Mouse (Mus musculus) liver, embryonic 14.5 days (tissue): ENCODE results near the gene Dnase1l2. TPM values are rescaled to one million over a fixed set of nuclear protein-coding genes. Genes with fewer than 3 reads are reported as not detected.
"Not testable (repeated sequence)": the region's sequence is repeated elsewhere in the genome, so short reads cannot be mapped to it uniquely, and the experiment has no call there.

Experiments
- ATAC-seq: fragments of 200-750 bp; cut with Nextera tagmentation; 2 replicates; pipeline ENCODE4 v1.8.0; 2017; ENCODE audit warnings: moderate number of reproducible peaks, mild to moderate bottlenecking, moderate library complexity; ENCODE audit not compliant: insufficient read depth
- DNase-seq, 3 experiments: peaks; one replicate each; pipeline ENCODE4 v3.0.0-alpha.2; 2012 to 2013; ENCODE audit warnings: low read depth in 3 of 3, low spot score in 3 of 3
- H3K27ac ChIP-seq: fragments of 300-500 bp; sonication (generic); 2 replicates; pipeline ENCODE4 v1.5.1; 2014; ENCODE audit warnings: moderate library complexity, mild to moderate bottlenecking, control low read depth, inconsistent platforms
- H3K27me3 ChIP-seq: fragments of 300-500 bp; sonication (generic); 2 replicates; pipeline ENCODE4 v1.6.1; 2014; ENCODE audit warnings: mild to moderate bottlenecking, low read length, moderate library complexity; ENCODE audit not compliant: control insufficient read depth, insufficient read depth
- H3K36me3 ChIP-seq: fragments of 300-500 bp; sonication (generic); replicated peaks from 2 replicates; pipeline ENCODE4 v1.6.1; 2014; ENCODE audit warnings: low read depth; ENCODE audit not compliant: control insufficient read depth, insufficient read depth
- H3K4me1 ChIP-seq, 2 experiments: fragments of 200-500 bp in 1 of 2; fragments of 300-500 bp in 1 of 2; sonication (generic) in 1 of 2; replicated peaks; 2 replicates each; pipeline ENCODE4 v1.6.1; 2012 to 2014; ENCODE audit warnings: antibody characterized with exemption in 1 of 2, inconsistent platforms in 1 of 2, low read length in 1 of 2; ENCODE audit not compliant: control insufficient read depth in 2 of 2, insufficient read depth in 2 of 2
- H3K4me2 ChIP-seq: fragments of 300-500 bp; sonication (generic); 2 replicates; pipeline ENCODE4 v1.6.1; 2014; ENCODE audit warnings: low read depth, mild to moderate bottlenecking, control low read depth, moderate library complexity
- H3K4me3 ChIP-seq, 2 experiments: fragments of 200-500 bp in 1 of 2; fragments of 300-500 bp in 1 of 2; sonication (generic) in 1 of 2; 2 replicates each; pipeline ENCODE4 v1.5.1; 2012 to 2014; ENCODE audit warnings: low read depth in 2 of 2, low read length in 2 of 2, mild to moderate bottlenecking in 2 of 2, control low read depth in 1 of 2, inconsistent platforms in 1 of 2, moderate library complexity in 1 of 2; ENCODE audit not compliant: insufficient read depth in 1 of 2
- H3K9ac ChIP-seq: fragments of 300-500 bp; sonication (generic); replicated peaks from 2 replicates; pipeline ENCODE4 v1.6.1; 2014; ENCODE audit warnings: mild to moderate bottlenecking, control low read depth, moderate library complexity
- H3K9me3 ChIP-seq: fragments of 300-500 bp; sonication (generic); 2 replicates; pipeline ENCODE4 v1.6.1; 2016; ENCODE audit warnings: low read length, mixed read lengths; ENCODE audit not compliant: control insufficient read depth
- CTCF ChIP-seq: IDR thresholded peaks from 2 replicates; pipeline ENCODE4 v1.5.1; 2016; ENCODE audit warnings: antibody characterized with exemption, low read depth, control low read depth
- EP300 ChIP-seq: IDR thresholded peaks from 2 replicates; pipeline ENCODE4 v1.6.1; 2016; ENCODE audit warnings: antibody characterized with exemption, low read depth
- WGBS: fragments of 180-500 bp; shearing (Covaris S2); extraction: QIAGEN DNeasy Blood & Tissue Kit; methylation state at CpG from one replicate; pipeline ENCODE4 v1.1.7; 2014; ENCODE audit not compliant: insufficient replicate concordance; 5-methylcytosine and 5-hydroxymethylcytosine counted together
- polyA plus RNA-seq, 2 experiments: library from polyadenylated mRNA; depleted of rRNA in 1 of 2; stranded (reverse) in 1 of 2; unstranded in 1 of 2; fragments of >200 nt; fragmentation: Nextera tagmentation in 1 of 2; extraction: Ambion mirVana in 1 of 2; gene quantifications; 2 replicates each; pipeline versions ENCODE4 v1.2.1 to v1.2.3; 2012 to 2014

Dnase1l2 gene
- polyA plus RNA-seq, 2 experiments, result 0.46 to 2.1 TPM

- Histone ChIP-seq H3K4me3 (no peak overlapping the region), H3K9ac (no peak overlapping the region), H3K4me1 (no peaks in the 10 kb centered on the region), H3K36me3 (no peaks in the 10 kb centered on the region), H3K27ac (no peak overlapping the region), H3K9me3 (no peaks in the 10 kb centered on the region), H3K4me2 (no peak overlapping the region), H3K27me3 (no peaks in the 10 kb centered on the region)
- DNase-seq, result no peak
- peak; percentile 35; the same call in 1 of the 2 replicates for ATAC-seq
- 29% methylated on average over 6 of the region's 6 CpGs for WGBS
- TF ChIP-seq EP300 (no peak), CTCF (peak; percentile 40)
Measured at GRCm38 (mm10) chr17:24463374-24464133, 20.6 kb upstream of the Dnase1l2 start.

- Histone ChIP-seq H3K4me1 (no peaks in the 10 kb centered on the region), H3K9ac (no peak overlapping the region), H3K4me2 (no peak overlapping the region), H3K36me3 (no peaks in the 10 kb centered on the region), H3K4me3 (no peak overlapping the region), H3K27ac (no peak overlapping the region), H3K9me3 (no peaks in the 10 kb centered on the region), H3K27me3 (no peaks in the 10 kb centered on the region)
- WGBS, result 71% methylated on average over 1 of the region's 1 CpGs
- no peak for DNase-seq
- no peak for ATAC-seq
- TF ChIP-seq EP300, result no peak
Measured at GRCm38 (mm10) chr17:24462932-24463331, 20.0 kb upstream of the Dnase1l2 start.

- H3K9ac ChIP-seq, result no peak overlapping the region
- H3K9me3 ChIP-seq, result no peaks in the 10 kb centered on the region
- no peak for TF ChIP-seq EP300
- peak; percentile 62 for TF ChIP-seq CTCF
- no peak overlapping the region for H3K27ac ChIP-seq
- H3K27me3 ChIP-seq, result no peaks in the 10 kb centered on the region
- H3K4me2 ChIP-seq, result no peak overlapping the region
- H3K4me1 ChIP-seq, result no peaks in the 10 kb centered on the region
- no peak overlapping the region for H3K4me3 ChIP-seq
- H3K36me3 ChIP-seq, result no peaks in the 10 kb centered on the region
- ATAC-seq (no peak), DNase-seq (no peak)
- WGBS, result 39% methylated on average over 2 of the region's 2 CpGs
Measured at GRCm38 (mm10) chr17:24461580-24461979, 18.7 kb upstream of the Dnase1l2 start.

- not testable (repeated sequence) for H3K9me3 ChIP-seq, H3K27me3 ChIP-seq, H3K36me3 ChIP-seq, DNase-seq
- ATAC-seq, result peak; percentile 10
- Histone ChIP-seq H3K4me2 (peak overlapping the region; percentile 66), H3K9ac (peak overlapping the region; percentile 35; the same call in 1 of the 2 replicates), H3K4me1 (peaks cover 18 to 20% of the 10 kb centered on the region in 2 experiments), H3K27ac (peak overlapping the region; percentile 70), H3K4me3 (peak overlapping the region; percentile 31 to 35; a peak in 3 of 4 replicates)
- WGBS, result 40% methylated on average over 10 of the region's 10 CpGs
Measured at GRCm38 (mm10) chr17:24455523-24456206, 12.8 kb upstream of the Dnase1l2 start.

GRCm38 (mm10) chr17:24454756-24455522, 12.0 kb upstream of the Dnase1l2 start:
- H3K4me2 ChIP-seq, result peak overlapping the region; percentile 97
- TF ChIP-seq CTCF (0 out of 2 replicates have a peak, but pooled peaks have one; percentile 26), EP300 (no peak)
- no peaks in the 10 kb centered on the region for H3K27me3 ChIP-seq
- peak overlapping the region; percentile 84 to 96 for H3K4me3 ChIP-seq
- peak overlapping the region; percentile 98 for H3K27ac ChIP-seq
- WGBS, result under 1% methylated on average over 67 of the region's 67 CpGs
- H3K9ac ChIP-seq, result peak overlapping the region; percentile 99
- H3K4me1 ChIP-seq, result peaks cover 18 to 20% of the 10 kb centered on the region in 2 experiments
- no peaks in the 10 kb centered on the region for H3K9me3 ChIP-seq
- peak; percentile 99 to 100 (median 99) for DNase-seq
- ATAC-seq, result peak; percentile 94
- peaks cover 8% of the 10 kb centered on the region for H3K36me3 ChIP-seq
